Mouse (Mus musculus): ENCODE measurements around the gene R3hdml. TPM values are rescaled to one million over a fixed set of nuclear protein-coding genes. Genes with fewer than 3 reads are reported as not detected.

The R3hdml gene
- polyA plus RNA-seq, 1 experiment, result not detected

DNA sequence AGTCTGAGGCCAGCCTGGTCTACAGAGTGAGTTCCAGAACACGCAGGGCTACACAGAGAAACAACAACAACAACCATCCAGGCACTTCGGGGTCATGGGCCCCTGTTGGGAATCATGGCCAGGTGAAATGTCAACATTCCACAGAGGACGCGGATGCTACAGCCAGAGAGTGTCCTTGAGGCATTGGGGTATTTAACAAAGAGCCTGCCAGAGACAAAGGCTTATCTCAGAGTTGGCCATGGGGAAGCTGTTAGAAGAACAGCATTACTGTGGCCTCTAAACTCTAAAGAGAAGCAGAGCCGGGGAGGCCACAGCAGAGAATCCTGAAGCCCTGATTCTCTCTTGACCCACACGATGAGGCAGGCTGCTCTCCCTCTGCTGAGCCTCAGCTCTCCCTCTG lies 23.3 kb upstream of the R3hdml start:
- TF ChIP-seq TAL1 (IDR thresholded peaks at IDR 0.05; ENCODE audit: low read length), result no peak
- TF ChIP-seq GATA1 (IDR thresholded peaks at IDR 0.05; ENCODE audit: low read length), result no peak

GRCm38 (mm10) chr2:163469711-163470110 lies 22.4 kb upstream of the R3hdml start:
- no peaks in the 10 kb centered on the region for H3K9me3 ChIP-seq (ENCODE audit: control insufficient read depth, low read length)
- peaks cover 21% of the 10 kb centered on the region for H3K4me1 ChIP-seq (ENCODE audit: control insufficient read depth)
- H3K4me3 ChIP-seq (replicated peaks), result no peak overlapping the region
- no peaks in the 10 kb centered on the region for H3K27me3 ChIP-seq (ENCODE audit: control insufficient read depth)
- TF ChIP-seq TAL1 (IDR thresholded peaks at IDR 0.05; ENCODE audit: low read length) (no peak), GATA1 (IDR thresholded peaks at IDR 0.05; ENCODE audit: low read length) (no peak)
- H3K36me3 ChIP-seq (ENCODE audit: control insufficient read depth), result peaks cover 35% of the 10 kb centered on the region

More for the DNA sequence above, 23.3 kb upstream of the R3hdml start:
- H3K4me1 ChIP-seq (ENCODE audit: control insufficient read depth), result peaks cover 21% of the 10 kb centered on the region
- H3K4me3 ChIP-seq (replicated peaks), result no peak overlapping the region
- peaks cover 35% of the 10 kb centered on the region for H3K36me3 ChIP-seq (ENCODE audit: control insufficient read depth)
- H3K9me3 ChIP-seq (ENCODE audit: control insufficient read depth, low read length), result no peaks in the 10 kb centered on the region
- no peaks in the 10 kb centered on the region for H3K27me3 ChIP-seq (ENCODE audit: control insufficient read depth)

DNA sequence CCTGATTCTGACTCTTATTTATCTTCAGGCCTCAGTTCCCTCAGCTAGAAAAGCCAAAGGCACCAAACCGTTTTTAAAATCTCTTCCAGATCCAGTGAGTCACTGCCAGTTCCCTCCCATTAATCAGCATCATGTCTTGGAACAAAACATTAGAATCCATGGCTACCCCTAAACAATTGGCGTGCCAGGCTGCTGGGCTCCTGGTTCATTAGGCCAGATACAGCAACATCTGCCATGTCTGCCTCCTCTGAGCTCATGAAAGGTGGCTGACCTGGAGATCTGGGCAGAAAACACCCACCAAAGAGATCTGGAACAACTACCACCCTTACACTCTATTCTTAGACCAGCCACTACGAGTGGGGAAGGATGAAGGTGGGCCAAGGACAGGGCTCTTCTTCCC lies 21.0 kb upstream of the R3hdml start:
- H3K9me3 ChIP-seq (ENCODE audit: control insufficient read depth, low read length), result no peaks in the 10 kb centered on the region
- peaks cover 21% of the 10 kb centered on the region for H3K4me1 ChIP-seq (ENCODE audit: control insufficient read depth)
- H3K4me3 ChIP-seq (replicated peaks), result peak overlapping the region; percentile 97
- H3K27me3 ChIP-seq (ENCODE audit: control insufficient read depth), result peaks cover 3% of the 10 kb centered on the region; the same call in 1 of the 2 replicates
- TF ChIP-seq GATA1 (IDR thresholded peaks at IDR 0.05; ENCODE audit: low read length), result no peak
- TF ChIP-seq TAL1 (IDR thresholded peaks at IDR 0.05; ENCODE audit: low read length), result no peak
- peaks cover 30% of the 10 kb centered on the region for H3K36me3 ChIP-seq (ENCODE audit: control insufficient read depth)

DNA sequence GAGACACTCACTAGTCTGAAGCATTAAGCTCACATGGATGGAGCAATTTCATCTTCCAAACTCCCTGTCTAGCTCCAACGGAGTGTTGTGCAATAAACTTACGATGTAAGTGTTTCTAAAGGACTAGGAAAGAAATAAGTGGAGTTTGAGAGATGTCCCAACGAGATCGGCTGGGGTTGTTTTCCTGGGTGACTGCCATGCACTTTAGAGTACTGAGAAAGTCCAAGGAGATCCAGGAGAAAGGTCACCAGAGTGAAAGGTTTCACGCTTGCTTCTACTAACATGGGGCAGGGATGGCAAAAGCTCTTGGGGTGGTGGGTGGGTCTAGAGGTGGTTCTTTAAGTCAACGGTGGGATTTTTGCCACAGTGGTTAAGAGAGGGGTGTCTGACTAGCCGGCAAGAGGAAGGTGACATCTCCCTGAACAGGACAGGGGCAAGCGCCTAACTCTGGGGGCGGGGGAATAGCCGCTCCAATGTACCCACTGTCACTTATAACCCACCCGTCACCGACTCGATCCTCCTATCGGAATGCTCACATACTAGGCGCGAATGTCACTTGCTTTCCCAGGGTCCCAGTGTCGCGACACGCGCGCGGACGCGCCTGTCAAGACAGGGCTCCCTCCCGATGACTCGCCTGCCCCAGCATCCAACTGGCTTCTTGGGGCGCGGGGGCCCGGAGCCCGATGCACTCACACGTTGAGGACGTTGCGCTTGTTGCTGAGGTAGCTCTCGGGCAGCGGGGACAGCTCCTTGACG lies 20.2 kb upstream of the R3hdml start:
- Histone ChIP-seq H3K27me3 (ENCODE audit: control insufficient read depth) (peaks cover 3% of the 10 kb centered on the region; the same call in 1 of the 2 replicates), H3K4me3 (replicated peaks) (peak overlapping the region; percentile 97), H3K4me1 (ENCODE audit: control insufficient read depth) (peaks cover 21% of the 10 kb centered on the region), H3K36me3 (ENCODE audit: control insufficient read depth) (peaks cover 26% of the 10 kb centered on the region), H3K9me3 (ENCODE audit: control insufficient read depth, low read length) (no peaks in the 10 kb centered on the region)
- TF ChIP-seq GATA1 (IDR thresholded peaks at IDR 0.05; ENCODE audit: low read length), result no peak
- TF ChIP-seq TAL1 (IDR thresholded peaks at IDR 0.05; ENCODE audit: low read length), result no peak

GRCm38 (mm10) chr2:163472466-163472851 lies 19.7 kb upstream of the R3hdml start, which contains the start of gene Fitm2:
TSS of gene Fitm2 (minus strand) at chr2:163472629.
- Histone ChIP-seq H3K36me3 (ENCODE audit: control insufficient read depth) (peaks cover 24% of the 10 kb centered on the region), H3K4me3 (replicated peaks) (peak within 1 kb of the TSS; percentile 97), H3K9me3 (ENCODE audit: control insufficient read depth, low read length) (no peaks in the 10 kb centered on the region), H3K27me3 (ENCODE audit: control insufficient read depth) (peaks cover 3% of the 10 kb centered on the region; the same call in 1 of the 2 replicates), H3K4me1 (ENCODE audit: control insufficient read depth) (peaks cover 21% of the 10 kb centered on the region)
- no peak for TF ChIP-seq TAL1 (IDR thresholded peaks at IDR 0.05; ENCODE audit: low read length)
- TF ChIP-seq GATA1 (IDR thresholded peaks at IDR 0.05; ENCODE audit: low read length), result no peak

- H3K36me3 ChIP-seq (ENCODE audit: control insufficient read depth), result no peaks in the 10 kb centered on the region
- TF ChIP-seq GATA1 (IDR thresholded peaks at IDR 0.05; ENCODE audit: low read length) (no peak), TAL1 (IDR thresholded peaks at IDR 0.05; ENCODE audit: low read length) (no peak)
Measured at GRCm38 (mm10) chr2:163480191-163480825, 11.8 kb upstream of the R3hdml start.

GRCm38 (mm10) chr2:163481539-163482029 lies 10.5 kb upstream of the R3hdml start:
- TF ChIP-seq TAL1 (IDR thresholded peaks at IDR 0.05; ENCODE audit: low read length) (no peak), GATA1 (IDR thresholded peaks at IDR 0.05; ENCODE audit: low read length) (no peak)
- Histone ChIP-seq H3K9me3 (ENCODE audit: control insufficient read depth, low read length) (no peaks in the 10 kb centered on the region), H3K4me1 (ENCODE audit: control insufficient read depth) (no peaks in the 10 kb centered on the region), H3K4me3 (replicated peaks) (no peak overlapping the region), H3K27me3 (ENCODE audit: control insufficient read depth) (peaks cover 25% of the 10 kb centered on the region), H3K36me3 (ENCODE audit: control insufficient read depth) (no peaks in the 10 kb centered on the region)

More at GRCm38 (mm10) chr2:163480191-163480825, 11.8 kb upstream of the R3hdml start:
- Histone ChIP-seq H3K4me3 (replicated peaks) (no peak overlapping the region), H3K4me1 (ENCODE audit: control insufficient read depth) (no peaks in the 10 kb centered on the region), H3K27me3 (ENCODE audit: control insufficient read depth) (peaks cover 28% of the 10 kb centered on the region), H3K9me3 (ENCODE audit: control insufficient read depth, low read length) (no peaks in the 10 kb centered on the region)

DNA sequence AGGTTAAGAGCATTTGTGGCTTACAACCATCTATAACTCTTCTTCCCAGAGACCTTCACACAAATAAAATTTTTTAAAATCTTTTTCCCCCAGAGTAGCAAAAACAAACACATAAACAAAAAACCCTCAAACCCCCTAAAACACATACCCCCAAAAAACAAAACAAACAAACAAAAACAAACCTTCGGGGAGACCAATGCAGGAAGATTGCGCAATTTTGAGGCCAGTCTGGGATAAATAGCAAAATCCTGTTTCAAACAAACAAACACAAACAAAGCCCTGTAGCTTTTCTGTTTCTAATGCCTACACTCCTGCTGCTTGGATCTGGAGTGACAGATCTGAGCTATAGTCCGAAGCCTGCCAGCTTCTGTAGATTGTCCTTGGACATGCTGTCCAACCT lies 4.8 kb upstream of the R3hdml start:
- Histone ChIP-seq H3K9me3 (ENCODE audit: control insufficient read depth, low read length) (no peaks in the 10 kb centered on the region), H3K36me3 (ENCODE audit: control insufficient read depth) (no peaks in the 10 kb centered on the region), H3K4me3 (replicated peaks) (no peak overlapping the region), H3K4me1 (ENCODE audit: control insufficient read depth) (no peaks in the 10 kb centered on the region), H3K27me3 (ENCODE audit: control insufficient read depth) (peaks cover 1% of the 10 kb centered on the region)
- TF ChIP-seq GATA1 (IDR thresholded peaks at IDR 0.05; ENCODE audit: low read length) (no peak), TAL1 (IDR thresholded peaks at IDR 0.05; ENCODE audit: low read length) (no peak)

DNA sequence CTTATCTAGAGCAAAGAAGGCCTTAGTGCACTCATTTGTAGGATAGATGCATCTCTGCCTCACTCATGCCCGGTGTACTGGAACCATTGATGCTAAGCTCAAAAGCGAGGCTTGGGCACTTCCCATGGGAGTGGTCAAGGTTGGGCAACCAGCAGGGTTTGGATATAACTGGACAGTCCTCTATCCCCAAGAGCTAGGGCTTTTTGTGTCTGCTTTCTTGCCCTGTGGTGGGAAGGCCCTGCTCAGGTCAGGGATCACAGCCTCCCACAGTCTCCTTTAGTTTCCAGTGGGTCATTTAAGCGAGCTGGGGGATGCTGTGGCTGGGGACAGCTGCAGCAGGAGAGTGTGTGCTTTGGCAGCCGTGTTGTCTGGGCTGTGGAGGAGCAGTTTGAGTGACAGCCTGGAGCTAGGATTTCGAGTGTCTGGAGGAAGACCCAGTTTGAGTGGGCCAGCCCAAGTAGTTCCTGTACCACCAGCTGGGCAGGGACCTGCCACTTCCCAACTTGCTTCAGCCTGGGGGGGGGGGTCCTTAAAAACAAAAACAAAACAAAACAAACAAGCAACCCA lies 2.3 kb upstream of the R3hdml start:
- Histone ChIP-seq H3K4me3 (replicated peaks) (no peak overlapping the region), H3K27me3 (ENCODE audit: control insufficient read depth) (no peaks in the 10 kb centered on the region), H3K9me3 (ENCODE audit: control insufficient read depth, low read length) (no peaks in the 10 kb centered on the region), H3K4me1 (ENCODE audit: control insufficient read depth) (no peaks in the 10 kb centered on the region), H3K36me3 (ENCODE audit: control insufficient read depth) (no peaks in the 10 kb centered on the region)
- TF ChIP-seq GATA1 (IDR thresholded peaks at IDR 0.05; ENCODE audit: low read length) (no peak), TAL1 (IDR thresholded peaks at IDR 0.05; ENCODE audit: low read length) (no peak)
